In the genomic region with DNA sequence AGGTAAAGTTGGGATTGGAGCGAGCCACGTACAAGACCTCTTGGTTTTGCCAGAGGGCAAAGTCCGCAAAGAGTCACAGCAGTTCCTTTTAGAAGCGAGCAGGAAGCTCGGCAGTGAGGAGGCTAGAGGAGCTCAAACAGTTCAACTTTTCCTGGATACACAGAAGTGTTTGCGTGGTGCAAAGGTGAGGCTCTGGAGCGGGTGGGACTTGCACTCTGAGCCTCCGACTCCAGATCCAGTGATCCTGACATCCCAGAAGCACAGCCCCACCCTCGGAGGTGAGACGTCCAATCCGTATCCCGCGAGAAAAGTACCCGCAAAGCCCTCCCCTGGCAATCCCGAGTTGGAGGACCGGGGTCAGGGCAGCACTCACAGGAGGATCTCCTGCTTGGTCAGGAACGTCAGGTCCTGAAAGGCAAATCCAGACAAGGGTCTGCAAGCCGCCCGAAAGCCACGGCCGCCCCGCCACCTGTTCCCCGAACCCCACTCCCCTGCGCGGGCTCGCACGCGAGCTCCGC, we compare ENCODE assay signal across 7 mouse cellular contexts. TPM values are rescaled to one million over a fixed set of nuclear protein-coding genes. Genes with fewer than 3 reads are reported as not detected.
DNase-seq lines count a peak whose midpoint lies in the region; ATAC-seq and TF ChIP-seq lines count a peak whose summit lies in the region.

No protein-coding gene starts in this region.

- no peak for TF ChIP-seq CTCF in thymus, adult 2 months (IDR thresholded peaks at IDR 0.05; ENCODE audit: borderline replicate concordance, control insufficient read depth, extremely low read depth, insufficient read depth, low read length, poor library complexity)
- no peak for TF ChIP-seq CTCF in embryonic fibroblast, embryonic 13.5 days (IDR thresholded peaks at IDR 0.05; ENCODE audit: borderline replicate concordance, insufficient read depth, low read length)

- peak overlapping the region; percentile 55 for H3K4me3 ChIP-seq in thymus, adult 2 months (ENCODE audit: control insufficient read depth, insufficient read depth, low read length)
- H3K4me3 ChIP-seq in embryonic fibroblast, embryonic 13.5 days (ENCODE audit: insufficient read depth, low read length), result peak overlapping the region; percentile 66
- H3K4me3 ChIP-seq in kidney, embryonic 15.5 days (replicated peaks), result peak overlapping the region; percentile 74

- no peaks in the 10 kb centered on the region for H3K9me3 ChIP-seq in kidney, embryonic 15.5 days (replicated peaks)

- WGBS in thymus, adult 2 months, result 1% methylated on average over 29 of the region's 29 CpGs
- WGBS in kidney, embryonic 15.5 days, result under 1% methylated on average over 29 of the region's 29 CpGs

- H3K27me3 ChIP-seq in thymus, adult 2 months (ENCODE audit: control insufficient read depth, insufficient read depth, low read length), result no peaks in the 10 kb centered on the region
- H3K27me3 ChIP-seq in kidney, embryonic 15.5 days, result no peaks in the 10 kb centered on the region

- H3K27ac ChIP-seq in thymus, adult 2 months (ENCODE audit: control insufficient read depth, insufficient read depth, low read length), result peak overlapping the region; percentile 3; the same call in 1 of the 2 replicates
- H3K27ac ChIP-seq in embryonic fibroblast, embryonic 13.5 days (ENCODE audit: insufficient read depth, low read length), result peak overlapping the region; percentile 17; the same call in 1 of the 2 replicates
- H3K27ac ChIP-seq in kidney, embryonic 15.5 days, result peak overlapping the region; percentile 82

- DNase-seq in thymus, adult 2 months, result no peak
- no peak for DNase-seq in thymus, postnatal 25 days
- DNase-seq in T-cell, adult 2 months (ENCODE audit: low spot score), result no peak
- DNase-seq in left cerebral cortex, postnatal 36 days (ENCODE audit: low spot score in 2 of 2), result no peak

- peak overlapping the region; percentile 55 for H3K9ac ChIP-seq in kidney, embryonic 15.5 days

- no peak for TF ChIP-seq POLR2A in thymus, adult 2 months (IDR thresholded peaks at IDR 0.05; ENCODE audit: control insufficient read depth, extremely low read depth, insufficient read depth, low read length, poor library complexity)
- TF ChIP-seq POLR2A in embryonic fibroblast, embryonic 13.5 days (IDR thresholded peaks at IDR 0.05; ENCODE audit: low read depth, low read length), result no peak; the same call in 1 of the 2 replicates

- H3K36me3 ChIP-seq in thymus, adult 2 months (ENCODE audit: control insufficient read depth, insufficient read depth, low read length), result peaks cover 3% of the 10 kb centered on the region
- peaks cover 15% of the 10 kb centered on the region for H3K36me3 ChIP-seq in kidney, embryonic 15.5 days

- intact Hi-C loops in left cerebral cortex, postnatal 36 days (cut with DNase I), result no loop called here

- peaks cover 10% of the 10 kb centered on the region for H3K4me1 ChIP-seq in thymus, adult 2 months (replicated peaks; ENCODE audit: control insufficient read depth, insufficient read depth, low read length)
- H3K4me1 ChIP-seq in embryonic fibroblast, embryonic 13.5 days (ENCODE audit: control insufficient read depth, insufficient read depth, low read length), result peaks cover 2% of the 10 kb centered on the region
- peaks cover 34% of the 10 kb centered on the region for H3K4me1 ChIP-seq in kidney, embryonic 15.5 days

- peak overlapping the region; percentile 90 for H3K4me2 ChIP-seq in kidney, embryonic 15.5 days

- peak; percentile 37 for ATAC-seq in kidney, embryonic 15.5 days (replicated peaks; ENCODE audit: low FRiP score)
- peak; percentile 18 for ATAC-seq in megakaryocyte-erythroid progenitor cell, adult 5-6 weeks (replicated peaks; ENCODE audit: low FRiP score, low TSS enrichment, poor library complexity, severe bottlenecking)

RNA-seq across cellular contexts. Expression of a gene that starts 0.6 kb away (rescaled TPM):
- 152 and 192 TPM in 2 replicates for polyA plus RNA-seq in thymus, adult 2 months (2012; rRNA removed)
- 33.3 and 35.1 TPM in 2 replicates for polyA plus RNA-seq in embryonic fibroblast, embryonic 13.5 days (2011; ENCODE audit: insufficient read length, low read depth, missing spikeins)
- polyA plus RNA-seq in kidney, embryonic 15.5 days (2015; fragmentation: Nextera tagmentation; extraction: Ambion mirVana), result 108 and 122 TPM in 2 replicates
- 65.7 and 67.1 TPM in 2 replicates for total RNA-seq in megakaryocyte-erythroid progenitor cell, adult 5-6 weeks (2014; fragmentation: Nextera tagmentation)
- total RNA-seq in megakaryocyte-erythroid progenitor cell, adult 5-6 weeks (2017), result 28.8 and 42.4 TPM in 2 replicates
- 10 to 100 TPM; 21.7 to 21.8 TPM for total RNA-seq in left cerebral cortex, postnatal 36 days (2021)

RNA-seq across cellular contexts. Expression of a gene that starts 0.6 kb away (rescaled TPM):
- 5.3 and 5.4 TPM in 2 replicates for polyA plus RNA-seq in thymus, adult 2 months (2012; rRNA removed)
- 1.8 and 2.2 TPM in 2 replicates for polyA plus RNA-seq in embryonic fibroblast, embryonic 13.5 days (2011; ENCODE audit: insufficient read length, low read depth, missing spikeins)
- polyA plus RNA-seq in kidney, embryonic 15.5 days (2015; fragmentation: Nextera tagmentation; extraction: Ambion mirVana), result 3.5 and 3.9 TPM in 2 replicates
- 8.2 and 9.7 TPM in 2 replicates for total RNA-seq in megakaryocyte-erythroid progenitor cell, adult 5-6 weeks (2014; fragmentation: Nextera tagmentation)
- 2.7 and 4.7 TPM in 2 replicates for total RNA-seq in megakaryocyte-erythroid progenitor cell, adult 5-6 weeks (2017)
- total RNA-seq in left cerebral cortex, postnatal 36 days (2021), result 1 to 10 TPM; 6.0 to 6.6 TPM

RNA-seq across cellular contexts. Expression of a gene that starts 14.1 kb away (rescaled TPM):
- polyA plus RNA-seq in thymus, adult 2 months (2012; rRNA removed), result 0.54 and 0.62 TPM in 2 replicates
- 0.63 TPM in 1 of 2 replicates, not detected in the other for polyA plus RNA-seq in embryonic fibroblast, embryonic 13.5 days (2011; ENCODE audit: insufficient read length, low read depth, missing spikeins)
- 1.2 and 2.1 TPM in 2 replicates for polyA plus RNA-seq in kidney, embryonic 15.5 days (2015; fragmentation: Nextera tagmentation; extraction: Ambion mirVana)
- total RNA-seq in megakaryocyte-erythroid progenitor cell, adult 5-6 weeks (2014; fragmentation: Nextera tagmentation), result not detected in 2 replicates
- 0.11 and 1.9 TPM in 2 replicates for total RNA-seq in megakaryocyte-erythroid progenitor cell, adult 5-6 weeks (2017)
- 1 to 10 TPM; 1.7 to 1.8 TPM for total RNA-seq in left cerebral cortex, postnatal 36 days (2021)

RNA-seq across cellular contexts. Expression of a gene that starts 29.0 kb away (rescaled TPM):
- polyA plus RNA-seq in thymus, adult 2 months (2012; rRNA removed), result 43.2 and 53.8 TPM in 2 replicates
- polyA plus RNA-seq in embryonic fibroblast, embryonic 13.5 days (2011; ENCODE audit: insufficient read length, low read depth, missing spikeins), result 15.8 and 17.4 TPM in 2 replicates
- 47.5 and 48.3 TPM in 2 replicates for polyA plus RNA-seq in kidney, embryonic 15.5 days (2015; fragmentation: Nextera tagmentation; extraction: Ambion mirVana)
- total RNA-seq in megakaryocyte-erythroid progenitor cell, adult 5-6 weeks (2014; fragmentation: Nextera tagmentation), result 24.4 and 37.7 TPM in 2 replicates
- total RNA-seq in megakaryocyte-erythroid progenitor cell, adult 5-6 weeks (2017), result 18.8 and 25.7 TPM in 2 replicates
- total RNA-seq in left cerebral cortex, postnatal 36 days (2021), result 10 to 100 TPM; 44.8 to 45.9 TPM

RNA-seq across cellular contexts. Expression of a gene that starts 37.4 kb away (rescaled TPM):
- 21.9 and 23.3 TPM in 2 replicates for polyA plus RNA-seq in thymus, adult 2 months (2012; rRNA removed)
- 10.7 and 12.0 TPM in 2 replicates for polyA plus RNA-seq in embryonic fibroblast, embryonic 13.5 days (2011; ENCODE audit: insufficient read length, low read depth, missing spikeins)
- 14.6 and 15.4 TPM in 2 replicates for polyA plus RNA-seq in kidney, embryonic 15.5 days (2015; fragmentation: Nextera tagmentation; extraction: Ambion mirVana)
- 33.6 and 37.9 TPM in 2 replicates for total RNA-seq in megakaryocyte-erythroid progenitor cell, adult 5-6 weeks (2014; fragmentation: Nextera tagmentation)
- total RNA-seq in megakaryocyte-erythroid progenitor cell, adult 5-6 weeks (2017), result 43.4 and 54.7 TPM in 2 replicates
- 10 to 100 TPM; 19.0 to 25.3 TPM for total RNA-seq in left cerebral cortex, postnatal 36 days (2021)

Comparison
In these comparisons a context has a peak if more than half of its experiments do, and no peak if none do; other contexts are left out.
1. H3K27ac ChIP-seq: peak in every context shown above with its lines; median percentile 82 in kidney, embryonic 15.5 days; 17 in embryonic fibroblast, embryonic 13.5 days; 3 in thymus, adult 2 months.